Mouse (Mus musculus) embryonic facial prominence, embryonic 11.5 days (tissue): Measurements from ENCODE around the gene Chpf. TPM values are rescaled to one million over a fixed set of nuclear protein-coding genes. Genes with fewer than 3 reads are reported as not detected.

Source experiments
- ATAC-seq: fragments of 200-750 bp; cut with Nextera tagmentation; replicated peaks from 2 replicates; pipeline ENCODE4 v1.8.0; 2017; ENCODE audit warnings: low read depth; ENCODE audit not compliant: insufficient number of reproducible peaks, low FRiP score, low TSS enrichment
- DNase-seq: peaks from one replicate; pipeline ENCODE4 v3.0.0-alpha.2; 2015; ENCODE audit warnings: low spot score
- H3K27ac ChIP-seq: fragments of 300-500 bp; sonication (generic); replicated peaks from 2 replicates; pipeline ENCODE4 v1.5.1; 2014; ENCODE audit warnings: mild to moderate bottlenecking, low read depth, low read length, control low read depth
- H3K27me3 ChIP-seq: fragments of 300-500 bp; sonication (generic); 2 replicates; pipeline ENCODE4 v1.6.1; 2014; ENCODE audit warnings: mild to moderate bottlenecking, low read length, moderate library complexity, mixed read lengths; ENCODE audit not compliant: control insufficient read depth, insufficient read depth
- H3K36me3 ChIP-seq: fragments of 300-500 bp; sonication (generic); replicated peaks from 2 replicates; pipeline ENCODE4 v1.6.1; 2014; ENCODE audit warnings: low read depth, mild to moderate bottlenecking, low read length, moderate library complexity, mixed read lengths; ENCODE audit not compliant: control insufficient read depth, insufficient read depth
- H3K4me1 ChIP-seq: fragments of 300-500 bp; sonication (generic); 2 replicates; pipeline ENCODE4 v1.6.1; 2014; ENCODE audit warnings: low read length, mixed read lengths; ENCODE audit not compliant: control insufficient read depth, insufficient read depth
- H3K4me2 ChIP-seq: fragments of 300-500 bp; sonication (generic); 2 replicates; pipeline ENCODE4 v1.6.1; 2014; ENCODE audit warnings: low read depth, mild to moderate bottlenecking, control low read depth, low read length, moderate library complexity
- H3K4me3 ChIP-seq: fragments of 300-500 bp; sonication (generic); 2 replicates; pipeline ENCODE4 v1.5.1; 2014; ENCODE audit warnings: low read depth, low read length, control low read depth
- H3K9ac ChIP-seq: fragments of 300-500 bp; sonication (generic); replicated peaks from 2 replicates; pipeline ENCODE4 v1.6.1; 2014; ENCODE audit warnings: mild to moderate bottlenecking, control low read depth, low read length
- H3K9me3 ChIP-seq: fragments of 300-500 bp; sonication (generic); replicated peaks from 2 replicates; pipeline ENCODE4 v1.6.1; 2016; ENCODE audit warnings: mild to moderate bottlenecking, low read length, inconsistent platforms, mixed read lengths; ENCODE audit not compliant: control insufficient read depth
- WGBS: fragments of 180-500 bp; shearing (Covaris S2); extraction: QIAGEN DNeasy Blood & Tissue Kit; methylation state at CpG from one replicate; pipeline ENCODE4 v1.1.7; 2014; 5-methylcytosine and 5-hydroxymethylcytosine counted together
- polyA plus RNA-seq: library from polyadenylated mRNA; unstranded; fragments of >200 nt; fragmentation: Nextera tagmentation; extraction: Ambion mirVana; gene quantifications from 2 replicates; pipeline ENCODE4 v1.2.1, GENCODE M21; 2014

The Chpf gene
- 14.6 and 15.3 TPM in 2 replicates for polyA plus RNA-seq

DNA sequence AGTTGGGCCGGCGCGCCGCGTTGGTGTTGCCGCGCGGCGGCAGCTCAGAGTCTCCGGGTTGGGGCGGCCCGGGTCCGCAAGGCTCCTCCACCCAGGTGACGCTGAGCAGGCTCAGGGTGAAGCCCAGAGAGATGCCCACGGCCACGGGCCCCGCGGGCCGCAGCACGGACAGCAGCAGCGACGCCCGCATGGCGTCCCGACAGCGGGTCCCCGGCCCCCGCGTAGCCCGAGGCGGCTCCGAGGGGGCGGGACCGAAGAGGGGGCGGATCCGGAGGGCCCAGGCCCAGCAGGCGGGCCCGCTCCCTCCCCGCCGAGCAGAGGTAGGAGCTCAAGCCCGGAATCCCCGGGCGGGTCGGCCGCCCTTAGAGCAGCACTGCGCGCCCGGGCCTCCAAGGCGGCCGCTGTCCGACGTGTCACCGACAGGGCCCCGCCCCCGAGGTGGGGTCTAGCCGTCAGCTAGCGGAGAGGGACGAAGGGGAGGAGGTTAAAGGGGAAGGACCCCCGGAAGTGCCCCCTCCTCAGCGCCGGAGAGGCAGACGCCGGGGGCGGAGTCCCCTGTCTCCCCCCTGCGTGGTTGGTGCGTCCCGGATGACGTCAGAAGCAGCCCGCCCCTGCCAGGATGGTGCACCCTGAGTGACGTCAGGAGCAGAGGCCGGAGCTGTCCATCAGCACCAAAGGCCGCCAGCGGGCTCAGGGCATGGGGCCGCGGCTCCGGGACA is at the start of gene Chpf, which contains the start of gene Tmem198:
TSS of gene Chpf (minus strand) at position 392 of the 719 bp plus-strand sequence.
TSS of gene Tmem198 (plus strand) at position 617 of the 719 bp plus-strand sequence.
- no peaks in the 10 kb centered on the region for H3K9me3 ChIP-seq
- peaks cover 11% of the 10 kb centered on the region; the same call in 1 of the 2 replicates for H3K27me3 ChIP-seq
- H3K4me2 ChIP-seq: peak within 1 kb of the TSS; percentile 91
- H3K36me3 ChIP-seq: peaks cover 14% of the 10 kb centered on the region
- DNase-seq (peak; percentile 99), ATAC-seq (peak; percentile 87)
- H3K4me3 ChIP-seq: peak within 1 kb of the TSS; percentile 76
- WGBS: under 1% methylated on average over 74 of the region's 76 CpGs
- peak within 1 kb of the TSS; percentile 56 for H3K27ac ChIP-seq
- peak within 1 kb of the TSS; percentile 70 for H3K9ac ChIP-seq
- H3K4me1 ChIP-seq: peaks cover 5% of the 10 kb centered on the region; the same call in 1 of the 2 replicates

- DNase-seq: no peak
- no peak overlapping the region for H3K27ac ChIP-seq
- no peak overlapping the region for H3K9ac ChIP-seq
- H3K27me3 ChIP-seq: no peaks in the 10 kb centered on the region
- H3K4me1 ChIP-seq: no peaks in the 10 kb centered on the region
- H3K4me2 ChIP-seq: no peak overlapping the region
- H3K36me3 ChIP-seq: no peaks in the 10 kb centered on the region; the same call in 1 of the 2 replicates
- H3K4me3 ChIP-seq: no peak overlapping the region
- no peak for ATAC-seq
- 92% methylated on average over 7 of the region's 7 CpGs for WGBS
- H3K9me3 ChIP-seq: no peaks in the 10 kb centered on the region
Observed at GRCm38 (mm10) chr1:75524679-75525078, 45.6 kb upstream of the Chpf start.

DNA sequence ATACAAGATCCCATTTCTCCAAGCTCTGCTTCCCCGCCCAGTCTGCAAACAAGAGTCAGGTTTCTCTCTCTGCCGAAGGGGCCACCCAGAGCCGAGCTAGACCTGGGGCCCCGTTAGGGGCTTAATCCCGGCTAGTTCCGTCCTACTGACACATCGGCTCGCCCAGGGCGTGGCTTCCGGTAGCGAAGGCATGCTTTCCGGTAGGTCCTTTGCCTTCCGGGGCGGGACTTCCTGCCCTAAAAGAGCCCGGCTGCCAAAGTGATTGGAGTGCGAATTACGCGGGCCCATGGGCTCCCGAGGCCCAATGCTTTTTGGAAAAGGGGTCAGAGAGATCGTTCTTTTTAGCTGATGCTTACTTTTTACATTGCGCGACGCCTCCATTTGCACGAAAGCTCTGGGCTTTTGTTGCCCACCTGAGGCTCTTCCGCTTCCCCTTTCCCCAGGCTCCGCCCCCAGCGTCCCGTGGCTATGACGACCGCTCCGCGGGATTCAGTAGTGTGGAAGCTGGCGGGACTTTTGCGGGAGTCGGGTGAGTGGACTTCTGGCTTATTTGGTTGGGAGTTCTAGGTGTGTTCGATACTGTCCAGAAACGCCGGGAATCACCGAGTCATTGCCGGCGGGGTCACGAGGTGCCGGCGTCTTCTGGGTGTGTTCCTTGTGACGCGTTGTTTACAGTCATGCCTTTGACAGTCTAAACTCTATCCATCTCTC is 42.4 kb upstream of the Chpf start, which contains the start of gene Stk11ip:
TSS of gene Stk11ip (plus strand) at position 209 of the 711 bp plus-strand sequence.
- Histone ChIP-seq H3K27ac (peak within 1 kb of the TSS; percentile 89), H3K27me3 (no peaks in the 10 kb centered on the region), H3K9ac (peak within 1 kb of the TSS; percentile 64), H3K4me1 (no peaks in the 10 kb centered on the region), H3K4me3 (peak within 1 kb of the TSS; percentile 59), H3K4me2 (peak within 1 kb of the TSS; percentile 55), H3K9me3 (no peaks in the 10 kb centered on the region), H3K36me3 (no peaks in the 10 kb centered on the region)
- ATAC-seq (peak; percentile 97), DNase-seq (peak; percentile 99)
- under 1% methylated on average over 46 of the region's 46 CpGs for WGBS

GRCm38 (mm10) chr1:75519576-75519975 is 40.5 kb upstream of the Chpf start:
- no peak overlapping the region for H3K4me2 ChIP-seq
- no peaks in the 10 kb centered on the region for H3K4me1 ChIP-seq
- DNase-seq (no peak), ATAC-seq (no peak)
- no peaks in the 10 kb centered on the region for H3K27me3 ChIP-seq
- WGBS: 89% methylated on average over 5 of the region's 5 CpGs
- no peaks in the 10 kb centered on the region for H3K9me3 ChIP-seq
- no peak overlapping the region for H3K4me3 ChIP-seq
- H3K36me3 ChIP-seq: no peaks in the 10 kb centered on the region
- no peak overlapping the region for H3K9ac ChIP-seq
- no peak overlapping the region for H3K27ac ChIP-seq

- Histone ChIP-seq H3K27me3 (no peaks in the 10 kb centered on the region), H3K9me3 (no peaks in the 10 kb centered on the region), H3K4me1 (no peaks in the 10 kb centered on the region), H3K9ac (no peak overlapping the region), H3K4me3 (no peak overlapping the region), H3K4me2 (no peak overlapping the region), H3K36me3 (no peaks in the 10 kb centered on the region), H3K27ac (no peak overlapping the region)
- 88% methylated on average over 4 of the region's 4 CpGs for whole genome bisulfite sequencing
- no peak for DNase-seq
- ATAC-seq: no peak
Observed at GRCm38 (mm10) chr1:75518427-75518826, 39.3 kb upstream of the Chpf start.

DNA sequence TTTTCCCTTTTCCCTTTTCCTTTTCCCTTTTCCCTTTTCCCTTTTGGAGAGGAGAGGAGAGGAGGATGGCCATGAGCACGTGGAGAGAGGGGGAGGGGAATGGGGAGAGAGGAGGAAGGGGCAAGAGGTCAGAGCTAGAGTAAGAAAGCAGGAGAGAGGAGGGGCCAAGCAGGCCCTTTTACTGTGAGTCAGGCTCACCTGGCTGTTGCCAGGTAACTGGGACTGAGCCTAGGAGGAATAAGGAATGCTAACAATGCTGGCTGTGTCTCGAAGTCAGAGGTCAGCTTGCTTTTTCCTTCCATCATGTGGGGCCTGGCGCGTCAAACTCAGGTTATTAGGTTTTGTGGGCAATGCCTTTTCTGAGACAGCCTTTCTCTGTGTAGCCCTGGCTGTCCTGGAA is 38.9 kb upstream of the Chpf start:
- ATAC-seq (no peak), DNase-seq (peak; percentile 12)
- no peak overlapping the region for H3K9ac ChIP-seq
- 48% methylated on average over 4 of the region's 4 CpGs for WGBS
- H3K4me1 ChIP-seq: no peaks in the 10 kb centered on the region
- no peak overlapping the region for H3K27ac ChIP-seq
- no peaks in the 10 kb centered on the region for H3K27me3 ChIP-seq
- no peaks in the 10 kb centered on the region for H3K36me3 ChIP-seq
- no peak overlapping the region for H3K4me2 ChIP-seq
- H3K4me3 ChIP-seq: no peak overlapping the region
- no peaks in the 10 kb centered on the region for H3K9me3 ChIP-seq

DNA sequence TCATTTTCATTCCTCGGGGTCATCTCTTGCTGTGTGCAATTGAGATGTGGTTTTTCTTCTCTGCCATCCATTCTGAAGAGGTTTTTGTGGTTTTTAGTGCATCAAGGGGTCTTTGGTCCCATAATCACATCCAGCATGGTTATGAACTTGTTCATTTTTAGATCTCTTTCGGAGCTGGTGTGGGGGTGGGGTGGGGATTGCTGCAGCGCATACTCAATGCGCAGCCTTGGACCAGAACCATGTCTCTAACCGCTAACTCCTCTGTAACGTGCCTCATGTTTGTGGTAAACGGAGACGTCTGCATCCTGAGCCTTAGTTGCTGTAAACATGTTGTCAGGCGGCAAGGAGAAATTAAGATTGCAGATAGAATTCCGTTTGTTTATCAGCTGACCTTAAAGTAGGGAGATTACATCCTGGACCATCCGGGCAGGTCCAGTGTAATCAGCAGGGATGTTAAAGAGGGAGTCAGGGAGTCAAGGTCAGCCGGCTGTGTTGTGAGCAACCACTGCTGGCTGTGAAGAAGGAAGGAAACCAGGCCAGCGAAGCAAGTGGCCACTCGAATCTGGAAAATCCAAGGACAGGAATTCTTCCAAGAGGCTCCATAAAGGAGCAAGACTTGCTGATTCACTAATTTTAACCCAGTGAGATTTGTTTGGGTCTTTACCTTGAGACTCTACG is 37.7 kb upstream of the Chpf start:
- H3K9me3 ChIP-seq: no peaks in the 10 kb centered on the region
- WGBS: 76% methylated on average over 15 of the region's 15 CpGs
- H3K9ac ChIP-seq: no peak overlapping the region
- no peak overlapping the region for H3K27ac ChIP-seq
- DNase-seq (no peak), ATAC-seq (no peak)
- H3K4me3 ChIP-seq: no peak overlapping the region
- H3K4me1 ChIP-seq: no peaks in the 10 kb centered on the region
- no peaks in the 10 kb centered on the region for H3K36me3 ChIP-seq
- no peak overlapping the region for H3K4me2 ChIP-seq
- H3K27me3 ChIP-seq: no peaks in the 10 kb centered on the region
